Mouse (Mus musculus): ENCODE measurements around the gene P2ry6.

DNA sequence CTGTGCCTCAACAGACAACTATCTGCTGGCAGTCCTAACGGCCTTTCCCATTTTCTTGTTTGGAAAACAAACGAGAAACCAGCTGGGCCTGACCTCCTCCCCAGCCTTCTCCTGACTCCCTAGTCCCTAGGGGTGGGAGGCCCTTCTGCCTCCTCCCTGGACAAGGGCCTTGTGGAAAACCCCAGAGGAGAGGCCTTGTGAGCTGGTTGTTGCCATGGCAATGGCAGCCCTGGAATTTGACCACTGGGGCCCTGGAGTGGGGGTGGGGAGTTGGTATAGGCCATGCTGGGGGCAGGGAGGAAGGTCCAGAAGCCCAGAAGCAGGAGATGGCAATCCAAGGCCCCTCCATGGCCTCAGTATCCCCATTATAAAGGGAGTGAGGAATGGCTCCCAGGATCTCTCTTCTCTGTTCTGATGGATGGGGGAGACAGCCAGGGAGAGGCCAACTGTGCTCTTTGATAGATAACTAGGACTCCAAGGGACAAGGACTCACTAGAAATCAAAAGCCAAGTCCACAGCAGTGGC lies 63.1 kb downstream of the P2ry6 start:
- TF ChIP-seq MAFK (IDR thresholded peaks at IDR 0.05; ENCODE audit: insufficient read depth, low read depth, low read length) (no peak), ZC3H11A (IDR thresholded peaks at IDR 0.05; ENCODE audit: borderline replicate concordance, low read depth, low read length) (no peak), ZNF384 (IDR thresholded peaks at IDR 0.05; ENCODE audit: low read depth, low read length) (no peak), CHD2 (IDR thresholded peaks at IDR 0.05; ENCODE audit: low read depth, low read length) (no peak)

Data from ES-E14 (cell line).